ENCODE assay signal across 8 mouse cellular contexts in genomic region chr3:144643301-144643871, GRCm38 (mm10).
A peak's percentile ranks its signal among the peaks of the same experiment; 100 is the strongest.
DNase-seq lines count a peak whose midpoint lies in the region; ATAC-seq lines count a peak whose summit lies in the region.

No protein-coding gene starts in this region.

- no peaks in the 10 kb centered on the region for H3K9me3 ChIP-seq in hindbrain, embryonic 16.5 days (ENCODE audit: control insufficient read depth, low read length)

- 17% methylated on average over 2 of the region's 2 CpGs for WGBS in hindbrain, embryonic 16.5 days

- no peaks in the 10 kb centered on the region for H3K36me3 ChIP-seq in hindbrain, embryonic 16.5 days (ENCODE audit: control insufficient read depth, insufficient read depth, low read length)

- ATAC-seq in hindbrain, embryonic 16.5 days = peak; percentile 89

- H3K4me3 ChIP-seq in brown adipose tissue, adult 24 weeks (ENCODE audit: insufficient read depth, low read depth, low read length) = no peak overlapping the region
- no peak overlapping the region for H3K4me3 ChIP-seq in hindbrain, embryonic 16.5 days (ENCODE audit: low read length)

- H3K27ac ChIP-seq in brown adipose tissue, adult 24 weeks (replicated peaks; ENCODE audit: low read depth, low read length) = peak overlapping the region; percentile 97
- no peak overlapping the region for H3K27ac ChIP-seq in hindbrain, embryonic 16.5 days (ENCODE audit: low read depth, low read length)

- peaks cover 11% of the 10 kb centered on the region for H3K4me1 ChIP-seq in brown adipose tissue, adult 24 weeks (ENCODE audit: control insufficient read depth, insufficient read depth, insufficient read length, low read length)
- H3K4me1 ChIP-seq in hindbrain, embryonic 16.5 days (ENCODE audit: control insufficient read depth, insufficient read depth, low read depth, low read length) = no peaks in the 10 kb centered on the region

- H3K9ac ChIP-seq in hindbrain, embryonic 16.5 days (ENCODE audit: low read depth, low read length) = no peak overlapping the region

- peak; percentile 85 for DNase-seq in 3T3-L1 (ENCODE audit: low read depth, low spot score)
- DNase-seq in gastrocnemius, postnatal 10 days = peak; percentile 82
- DNase-seq in layer of hippocampus, postnatal 36 days = peak; percentile 19 to 24
- DNase-seq in lung, postnatal 4 days = peak; percentile 68 to 90
- peak; percentile 88 for DNase-seq in skeletal muscle tissue, adult 2 months (ENCODE audit: low read depth, low spot score)
- DNase-seq in spleen, adult 18-20 months = no peak

- no peak overlapping the region for H3K4me2 ChIP-seq in hindbrain, embryonic 16.5 days (ENCODE audit: low read length)

- no peaks in the 10 kb centered on the region for H3K27me3 ChIP-seq in hindbrain, embryonic 16.5 days (replicated peaks; ENCODE audit: control insufficient read depth, insufficient read depth, low read length)

Comparison
In these comparisons a context has a peak if more than half of its experiments do, and no peak if none do; other contexts are left out.
1. DNase-seq: peak in 3T3-L1 (single experiment), gastrocnemius, postnatal 10 days (single experiment), layer of hippocampus, postnatal 36 days (2 of 2), lung, postnatal 4 days (2 of 2) and skeletal muscle tissue, adult 2 months (single experiment); none in spleen, adult 18-20 months (0 of 2).